Mouse (Mus musculus) liver, embryonic 14.5 days (tissue): Measurements from ENCODE around the gene Mansc1. TPM values are rescaled to one million over a fixed set of nuclear protein-coding genes. Genes with fewer than 3 reads are reported as not detected.
A peak's percentile ranks its signal among the peaks of the same experiment; 100 is the strongest.

Experiments
- ATAC-seq: fragments of 200-750 bp; cut with Nextera tagmentation; 2 replicates; pipeline ENCODE4 v1.8.0; 2017; ENCODE audit warnings: moderate number of reproducible peaks, mild to moderate bottlenecking, moderate library complexity; ENCODE audit not compliant: insufficient read depth
- DNase-seq, 3 experiments: peaks; one replicate each; pipeline ENCODE4 v3.0.0-alpha.2; 2012 to 2013; ENCODE audit warnings: low read depth in 3 of 3, low spot score in 3 of 3
- H3K27ac ChIP-seq: fragments of 300-500 bp; sonication (generic); 2 replicates; pipeline ENCODE4 v1.5.1; 2014; ENCODE audit warnings: moderate library complexity, mild to moderate bottlenecking, control low read depth, inconsistent platforms
- H3K27me3 ChIP-seq: fragments of 300-500 bp; sonication (generic); 2 replicates; pipeline ENCODE4 v1.6.1; 2014; ENCODE audit warnings: mild to moderate bottlenecking, low read length, moderate library complexity; ENCODE audit not compliant: control insufficient read depth, insufficient read depth
- H3K36me3 ChIP-seq: fragments of 300-500 bp; sonication (generic); replicated peaks from 2 replicates; pipeline ENCODE4 v1.6.1; 2014; ENCODE audit warnings: low read depth; ENCODE audit not compliant: control insufficient read depth, insufficient read depth
- H3K4me1 ChIP-seq, 2 experiments: fragments of 200-500 bp in 1 of 2; fragments of 300-500 bp in 1 of 2; sonication (generic) in 1 of 2; replicated peaks; 2 replicates each; pipeline ENCODE4 v1.6.1; 2012 to 2014; ENCODE audit warnings: antibody characterized with exemption in 1 of 2, inconsistent platforms in 1 of 2, low read length in 1 of 2; ENCODE audit not compliant: control insufficient read depth in 2 of 2, insufficient read depth in 2 of 2
- H3K4me2 ChIP-seq: fragments of 300-500 bp; sonication (generic); 2 replicates; pipeline ENCODE4 v1.6.1; 2014; ENCODE audit warnings: low read depth, mild to moderate bottlenecking, control low read depth, moderate library complexity
- H3K4me3 ChIP-seq, 2 experiments: fragments of 200-500 bp in 1 of 2; fragments of 300-500 bp in 1 of 2; sonication (generic) in 1 of 2; 2 replicates each; pipeline ENCODE4 v1.5.1; 2012 to 2014; ENCODE audit warnings: low read depth in 2 of 2, low read length in 2 of 2, mild to moderate bottlenecking in 2 of 2, control low read depth in 1 of 2, inconsistent platforms in 1 of 2, moderate library complexity in 1 of 2; ENCODE audit not compliant: insufficient read depth in 1 of 2
- H3K9ac ChIP-seq: fragments of 300-500 bp; sonication (generic); replicated peaks from 2 replicates; pipeline ENCODE4 v1.6.1; 2014; ENCODE audit warnings: mild to moderate bottlenecking, control low read depth, moderate library complexity
- H3K9me3 ChIP-seq: fragments of 300-500 bp; sonication (generic); 2 replicates; pipeline ENCODE4 v1.6.1; 2016; ENCODE audit warnings: low read length, mixed read lengths; ENCODE audit not compliant: control insufficient read depth
- CTCF ChIP-seq: IDR thresholded peaks from 2 replicates; pipeline ENCODE4 v1.5.1; 2016; ENCODE audit warnings: antibody characterized with exemption, low read depth, control low read depth
- EP300 ChIP-seq: IDR thresholded peaks from 2 replicates; pipeline ENCODE4 v1.6.1; 2016; ENCODE audit warnings: antibody characterized with exemption, low read depth
- WGBS: fragments of 180-500 bp; shearing (Covaris S2); extraction: QIAGEN DNeasy Blood & Tissue Kit; methylation state at CpG from one replicate; pipeline ENCODE4 v1.1.7; 2014; ENCODE audit not compliant: insufficient replicate concordance; 5-methylcytosine and 5-hydroxymethylcytosine counted together
- polyA plus RNA-seq, 2 experiments: library from polyadenylated mRNA; depleted of rRNA in 1 of 2; stranded (reverse) in 1 of 2; unstranded in 1 of 2; fragments of >200 nt; fragmentation: Nextera tagmentation in 1 of 2; extraction: Ambion mirVana in 1 of 2; gene quantifications; 2 replicates each; pipeline versions ENCODE4 v1.2.1 to v1.2.3; 2012 to 2014

Gene Mansc1
- polyA plus RNA-seq, 2 experiments = 0.52 to 0.55 TPM

- 59% methylated on average over 2 of the region's 2 CpGs for WGBS
- ATAC-seq (no peak), DNase-seq (no peak)
- Histone ChIP-seq H3K36me3 (no peaks in the 10 kb centered on the region), H3K4me3 (peak overlapping the region in 1 of 2 experiments; percentile 17; a peak in 1 of 4 replicates), H3K27ac (no peak overlapping the region), H3K4me1 (peaks cover 0 to 15% of the 10 kb centered on the region in 2 experiments), H3K27me3 (no peaks in the 10 kb centered on the region), H3K9me3 (no peaks in the 10 kb centered on the region), H3K4me2 (peak overlapping the region; percentile 84), H3K9ac (no peak overlapping the region)
- TF ChIP-seq EP300 (no peak), CTCF (no peak)
These were observed 67.7 kb downstream of the Mansc1 start for GRCm38 (mm10) chr6:134564539-134564938.

- Histone ChIP-seq H3K4me2 (no peak overlapping the region), H3K9me3 (no peaks in the 10 kb centered on the region), H3K4me3 (no peak overlapping the region), H3K27ac (no peak overlapping the region), H3K4me1 (peaks cover 0 to 21% of the 10 kb centered on the region in 2 experiments; a peak in 2 of 4 replicates), H3K9ac (no peak overlapping the region), H3K36me3 (no peaks in the 10 kb centered on the region), H3K27me3 (no peaks in the 10 kb centered on the region)
- no peak for DNase-seq
- no peak for ATAC-seq
- no peak for TF ChIP-seq CTCF
- no peak for TF ChIP-seq EP300
- 63% methylated on average over 3 of the region's 3 CpGs for WGBS
These were observed 72.7 kb downstream of the Mansc1 start for GRCm38 (mm10) chr6:134559635-134560034.

Other genes starting within 250 kb of the Mansc1 start
- gene Bcl2l14, start 236.2 kb downstream of the Mansc1 start, polyA plus RNA-seq (2012; rRNA removed) = 0.03 and 0.08 TPM in 2 replicates
- 0.10 TPM in 1 of 2 replicates, not detected in the other for gene Bcl2l14, start 236.2 kb downstream of the Mansc1 start, polyA plus RNA-seq (2014; fragmentation: Nextera tagmentation; extraction: Ambion mirVana)
- gene Lrp6, start 65.5 kb downstream of the Mansc1 start, polyA plus RNA-seq (2012; rRNA removed) = 3.9 and 6.2 TPM in 2 replicates
- 6.9 and 8.5 TPM in 2 replicates for gene Lrp6, start 65.5 kb downstream of the Mansc1 start, polyA plus RNA-seq (2014; fragmentation: Nextera tagmentation; extraction: Ambion mirVana)
- gene Borcs5, start 7.0 kb upstream of the Mansc1 start, polyA plus RNA-seq (2012; rRNA removed) = 4.5 and 4.7 TPM in 2 replicates
- gene Borcs5, start 7.0 kb upstream of the Mansc1 start, polyA plus RNA-seq (2014; fragmentation: Nextera tagmentation; extraction: Ambion mirVana) = 8.0 and 9.3 TPM in 2 replicates
- gene Dusp16, start 160.1 kb upstream of the Mansc1 start, polyA plus RNA-seq (2012; rRNA removed) = 2.6 and 3.7 TPM in 2 replicates
- gene Dusp16, start 160.1 kb upstream of the Mansc1 start, polyA plus RNA-seq (2014; fragmentation: Nextera tagmentation; extraction: Ambion mirVana) = 4.1 and 5.4 TPM in 2 replicates
- gene Crebl2, start 197.7 kb upstream of the Mansc1 start, polyA plus RNA-seq (2012; rRNA removed) = 2.3 and 2.9 TPM in 2 replicates
- gene Crebl2, start 197.7 kb upstream of the Mansc1 start, polyA plus RNA-seq (2014; fragmentation: Nextera tagmentation; extraction: Ambion mirVana) = 1.1 and 1.6 TPM in 2 replicates